Mouse (Mus musculus) testis, adult 2 months (tissue): ENCODE measurements around the gene Dusp14.

Source experiments
- CTCF ChIP-seq: fragments of 200-500 bp; IDR thresholded peaks from 2 replicates; pipeline ENCODE4 v1.5.1; 2012; ENCODE audit warnings: low read depth, mild to moderate bottlenecking, inconsistent platforms, low read length, moderate library complexity; ENCODE audit not compliant: control insufficient read depth, insufficient read depth, insufficient replicate concordance
- POLR2A ChIP-seq: fragments of 200-500 bp; IDR thresholded peaks from 2 replicates; pipeline ENCODE4 v1.6.1; 2012; ENCODE audit warnings: low read depth, mild to moderate bottlenecking, inconsistent platforms, low read length, moderate library complexity; ENCODE audit not compliant: control insufficient read depth

GRCm38 (mm10) chr11:84040621-84041020, 28.4 kb downstream of the Dusp14 start:
- TF ChIP-seq CTCF (no peak), POLR2A (no peak)
